Mouse (Mus musculus): ENCODE results near the gene Mrps18a.

DNA sequence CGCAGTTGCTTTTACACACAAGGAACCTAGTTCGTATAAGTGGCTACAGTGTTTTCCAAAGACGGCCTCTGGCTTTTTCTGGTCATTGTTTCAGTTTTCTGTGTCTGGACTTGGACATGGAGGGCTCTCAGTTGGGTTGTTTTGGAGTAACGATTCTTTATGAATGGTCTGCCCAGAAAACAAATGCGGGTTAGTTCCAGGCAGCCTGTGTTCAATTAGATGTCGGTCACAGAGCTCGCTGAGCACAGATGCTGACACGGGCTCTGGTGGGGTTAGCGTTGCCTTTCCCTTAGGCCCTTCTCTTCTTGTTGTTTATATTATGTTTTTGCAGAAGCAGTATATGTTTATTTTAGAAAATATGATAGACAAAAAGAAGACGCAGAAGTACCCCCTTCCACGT, 5.4 kb downstream of the Mrps18a start:
- TF ChIP-seq CTCF (IDR thresholded peaks at IDR 0.05; ENCODE audit: borderline replicate concordance, insufficient read depth, low read length) (no peak), POLR2A (IDR thresholded peaks at IDR 0.05; ENCODE audit: low read depth, low read length) (no peak)

All from embryonic fibroblast, embryonic 13.5 days (primary cell).